Mouse (Mus musculus): Measurements from ENCODE around the gene Cers6. TPM values are rescaled to one million over a fixed set of nuclear protein-coding genes. Genes with fewer than 3 reads are reported as not detected.

Cers6 gene
- polyA plus RNA-seq, 1 experiment from 2014 or later: 8.2 TPM

- Histone ChIP-seq H3K36me3 (replicated peaks; ENCODE audit: insufficient read depth, low read length) (no peaks in the 10 kb centered on the region), H3K27me3 (ENCODE audit: insufficient read depth, low read length) (no peaks in the 10 kb centered on the region), H3K9me3 (ENCODE audit: low read length) (no peaks in the 10 kb centered on the region), H3K27ac (ENCODE audit: low read depth) (no peak overlapping the region), H3K4me2 (ENCODE audit: low read depth, low read length) (no peak overlapping the region), H3K4me1 (ENCODE audit: insufficient read depth) (peaks cover 5% of the 10 kb centered on the region; the same call in 1 of the 2 replicates), H3K4me3 (ENCODE audit: low read depth, low read length) (no peak overlapping the region), H3K9ac (replicated peaks) (no peak overlapping the region)
- WGBS (ENCODE audit: insufficient replicate concordance): 83% methylated on average over 2 of the region's 2 CpGs
- DNase-seq (no peak), ATAC-seq (no peak)
- TF ChIP-seq EP300 (IDR thresholded peaks at IDR 0.05; ENCODE audit: low read depth): no peak
- no peak for TF ChIP-seq CTCF (IDR thresholded peaks at IDR 0.05; ENCODE audit: low read depth)
These were observed 163.6 kb downstream of the Cers6 start for GRCm38 (mm10) chr2:69024856-69025255.

- no peak for TF ChIP-seq CTCF (IDR thresholded peaks at IDR 0.05; ENCODE audit: low read depth)
- no peak for TF ChIP-seq EP300 (IDR thresholded peaks at IDR 0.05; ENCODE audit: low read depth)
- DNase-seq: no peak
- H3K9ac ChIP-seq (replicated peaks): no peak overlapping the region
- no peak overlapping the region for H3K27ac ChIP-seq (ENCODE audit: low read depth)
- WGBS (ENCODE audit: insufficient replicate concordance): 65% methylated on average over 2 of the region's 2 CpGs
- no peaks in the 10 kb centered on the region for H3K27me3 ChIP-seq (ENCODE audit: insufficient read depth, low read length)
- H3K4me1 ChIP-seq (ENCODE audit: insufficient read depth): no peaks in the 10 kb centered on the region
- H3K36me3 ChIP-seq (replicated peaks; ENCODE audit: insufficient read depth, low read length): 0 out of 2 replicates have a peak, but pooled peaks cover 3% of the 10 kb centered on the region
- ATAC-seq: no peak
- H3K9me3 ChIP-seq (ENCODE audit: low read length): no peaks in the 10 kb centered on the region
- no peak overlapping the region for H3K4me3 ChIP-seq (ENCODE audit: low read depth, low read length)
- no peak overlapping the region for H3K4me2 ChIP-seq (ENCODE audit: low read depth, low read length)
These were observed 171.3 kb downstream of the Cers6 start for GRCm38 (mm10) chr2:69032562-69032961.

GRCm38 (mm10) chr2:69035457-69035856 is 174.2 kb downstream of the Cers6 start:
- TF ChIP-seq EP300 (IDR thresholded peaks at IDR 0.05; ENCODE audit: low read depth): no peak
- no peak for TF ChIP-seq CTCF (IDR thresholded peaks at IDR 0.05; ENCODE audit: low read depth)
- Histone ChIP-seq H3K4me2 (ENCODE audit: low read depth, low read length) (no peak overlapping the region), H3K9ac (replicated peaks) (no peak overlapping the region), H3K4me3 (ENCODE audit: low read depth, low read length) (no peak overlapping the region), H3K4me1 (ENCODE audit: insufficient read depth) (no peaks in the 10 kb centered on the region), H3K27ac (ENCODE audit: low read depth) (no peak overlapping the region), H3K36me3 (replicated peaks; ENCODE audit: insufficient read depth, low read length) (0 out of 2 replicates have a peak, but pooled peaks cover 3% of the 10 kb centered on the region), H3K27me3 (ENCODE audit: insufficient read depth, low read length) (no peaks in the 10 kb centered on the region), H3K9me3 (ENCODE audit: low read length) (no peaks in the 10 kb centered on the region)
- ATAC-seq (no peak), DNase-seq (no peak)
- 62% methylated on average over 4 of the region's 4 CpGs for WGBS (ENCODE audit: insufficient replicate concordance)

- Histone ChIP-seq H3K36me3 (replicated peaks; ENCODE audit: insufficient read depth, low read length) (no peaks in the 10 kb centered on the region), H3K4me1 (ENCODE audit: insufficient read depth) (no peaks in the 10 kb centered on the region), H3K27me3 (ENCODE audit: insufficient read depth, low read length) (no peaks in the 10 kb centered on the region), H3K9ac (replicated peaks) (no peak overlapping the region), H3K27ac (ENCODE audit: low read depth) (no peak overlapping the region), H3K9me3 (ENCODE audit: low read length) (no peaks in the 10 kb centered on the region), H3K4me2 (ENCODE audit: low read depth, low read length) (no peak overlapping the region), H3K4me3 (ENCODE audit: low read depth, low read length) (no peak overlapping the region)
- no peak for TF ChIP-seq CTCF (IDR thresholded peaks at IDR 0.05; ENCODE audit: low read depth)
- DNase-seq (no peak), ATAC-seq (no peak)
- WGBS (ENCODE audit: insufficient replicate concordance): 61% methylated on average over 2 of the region's 2 CpGs
These were observed 176.1 kb downstream of the Cers6 start for GRCm38 (mm10) chr2:69037362-69037761.

GRCm38 (mm10) chr2:69042327-69043106 is 181.3 kb downstream of the Cers6 start:
- H3K4me1 ChIP-seq (ENCODE audit: insufficient read depth): no peaks in the 10 kb centered on the region
- no peaks in the 10 kb centered on the region for H3K9me3 ChIP-seq (ENCODE audit: low read length)
- DNase-seq (no peak), ATAC-seq (no peak)
- TF ChIP-seq CTCF (IDR thresholded peaks at IDR 0.05; ENCODE audit: low read depth) (no peak), EP300 (IDR thresholded peaks at IDR 0.05; ENCODE audit: low read depth) (no peak)
- 55% methylated on average over 6 of the region's 6 CpGs for WGBS (ENCODE audit: insufficient replicate concordance)
- no peak overlapping the region for H3K27ac ChIP-seq (ENCODE audit: low read depth)
- no peaks in the 10 kb centered on the region for H3K36me3 ChIP-seq (replicated peaks; ENCODE audit: insufficient read depth, low read length)
- H3K9ac ChIP-seq (replicated peaks): no peak overlapping the region
- H3K4me2 ChIP-seq (ENCODE audit: low read depth, low read length): no peak overlapping the region
- no peaks in the 10 kb centered on the region for H3K27me3 ChIP-seq (ENCODE audit: insufficient read depth, low read length)
- no peak overlapping the region for H3K4me3 ChIP-seq (ENCODE audit: low read depth, low read length)

- H3K9me3 ChIP-seq (ENCODE audit: low read length): no peaks in the 10 kb centered on the region
- peak; percentile 87 for TF ChIP-seq CTCF (IDR thresholded peaks at IDR 0.05; ENCODE audit: low read depth)
- no peak for TF ChIP-seq EP300 (IDR thresholded peaks at IDR 0.05; ENCODE audit: low read depth)
- H3K27ac ChIP-seq (ENCODE audit: low read depth): no peak overlapping the region
- ATAC-seq: peak; percentile 49
- H3K4me3 ChIP-seq (ENCODE audit: low read depth, low read length): no peak overlapping the region
- no peak overlapping the region for H3K9ac ChIP-seq (replicated peaks)
- 72% methylated on average over 4 of the region's 4 CpGs for WGBS (ENCODE audit: insufficient replicate concordance)
- DNase-seq: peak; percentile 34
- no peaks in the 10 kb centered on the region for H3K36me3 ChIP-seq (replicated peaks; ENCODE audit: insufficient read depth, low read length)
- H3K27me3 ChIP-seq (ENCODE audit: insufficient read depth, low read length): no peaks in the 10 kb centered on the region
- no peak overlapping the region for H3K4me2 ChIP-seq (ENCODE audit: low read depth, low read length)
- H3K4me1 ChIP-seq (ENCODE audit: insufficient read depth): no peaks in the 10 kb centered on the region
These were observed 182.3 kb downstream of the Cers6 start for GRCm38 (mm10) chr2:69043431-69044118.
